Mouse (Mus musculus) CD8-positive naive resting alpha-beta T cell, adult 2 months (primary cell): ENCODE results near the gene Aen.
A peak's percentile ranks its signal among the peaks of the same experiment; 100 is the strongest.

Experiments
- DNase-seq, 2 experiments: peaks; one replicate each; pipeline ENCODE4 v3.0.0; 2022; ENCODE audit warnings: low read depth in 2 of 2, low spot score in 2 of 2

Gene Aen

GRCm38 (mm10) chr7:78890641-78891040 lies 5.0 kb upstream of the Aen start:
- peak; percentile 81 to 83 for DNase-seq

- no peak for DNase-seq
These were observed 1.7 kb upstream of the Aen start for GRCm38 (mm10) chr7:78893917-78894316.

- no peak for DNase-seq
These were observed 517 bp upstream of the Aen start for GRCm38 (mm10) chr7:78895021-78895652.

- DNase-seq = no peak
These were observed 1.9 kb downstream of the Aen start for GRCm38 (mm10) chr7:78897567-78897966.

- DNase-seq = no peak
These were observed 7.7 kb downstream of the Aen start for GRCm38 (mm10) chr7:78903174-78903870.

GRCm38 (mm10) chr7:78904175-78904574 lies 8.5 kb downstream of the Aen start:
- DNase-seq = no peak

GRCm38 (mm10) chr7:78909026-78909425 lies 13.4 kb downstream of the Aen start:
- no peak for DNase-seq

- DNase-seq = no peak
These were observed 14.9 kb downstream of the Aen start for GRCm38 (mm10) chr7:78910336-78911098.

- DNase-seq = no peak
These were observed 15.6 kb downstream of the Aen start for GRCm38 (mm10) chr7:78911209-78911608.

GRCm38 (mm10) chr7:78912253-78912973 lies 16.8 kb downstream of the Aen start:
- peak; percentile 24 to 44 for DNase-seq

- no peak for DNase-seq
These were observed 17.4 kb downstream of the Aen start, which contains the start of gene Isg20 for GRCm38 (mm10) chr7:78912974-78913474. Isg20 (plus strand) TSS chr7:78913424.

GRCm38 (mm10) chr7:78913649-78914544 lies 18.2 kb downstream of the Aen start:
- DNase-seq = peak; percentile 39

- DNase-seq = no peak
These were observed 18.8 kb downstream of the Aen start for GRCm38 (mm10) chr7:78914545-78914845.

- no peak for DNase-seq
These were observed 19.3 kb downstream of the Aen start for GRCm38 (mm10) chr7:78914896-78915510.

GRCm38 (mm10) chr7:78918686-78919085 lies 23.0 kb downstream of the Aen start:
- no peak for DNase-seq

- DNase-seq = no peak
These were observed 26.9 kb downstream of the Aen start for GRCm38 (mm10) chr7:78922506-78922905.

- peak in 1 of 2 experiments; percentile 43 for DNase-seq
These were observed 28.6 kb downstream of the Aen start for GRCm38 (mm10) chr7:78924300-78924699.

GRCm38 (mm10) chr7:78924796-78925195 lies 29.1 kb downstream of the Aen start:
- no peak for DNase-seq

GRCm38 (mm10) chr7:78925680-78926079 lies 30.0 kb downstream of the Aen start:
- no peak for DNase-seq

- no peak for DNase-seq
These were observed 30.5 kb downstream of the Aen start for GRCm38 (mm10) chr7:78926156-78926555.
